Mouse (Mus musculus): ENCODE results near the gene Slc24a5. TPM values are rescaled to one million over a fixed set of nuclear protein-coding genes. Genes with fewer than 3 reads are reported as not detected.

The Slc24a5 gene
- total RNA-seq, 2 experiments from 2014 or later, result 0.10 TPM; not detected in 1

DNA sequence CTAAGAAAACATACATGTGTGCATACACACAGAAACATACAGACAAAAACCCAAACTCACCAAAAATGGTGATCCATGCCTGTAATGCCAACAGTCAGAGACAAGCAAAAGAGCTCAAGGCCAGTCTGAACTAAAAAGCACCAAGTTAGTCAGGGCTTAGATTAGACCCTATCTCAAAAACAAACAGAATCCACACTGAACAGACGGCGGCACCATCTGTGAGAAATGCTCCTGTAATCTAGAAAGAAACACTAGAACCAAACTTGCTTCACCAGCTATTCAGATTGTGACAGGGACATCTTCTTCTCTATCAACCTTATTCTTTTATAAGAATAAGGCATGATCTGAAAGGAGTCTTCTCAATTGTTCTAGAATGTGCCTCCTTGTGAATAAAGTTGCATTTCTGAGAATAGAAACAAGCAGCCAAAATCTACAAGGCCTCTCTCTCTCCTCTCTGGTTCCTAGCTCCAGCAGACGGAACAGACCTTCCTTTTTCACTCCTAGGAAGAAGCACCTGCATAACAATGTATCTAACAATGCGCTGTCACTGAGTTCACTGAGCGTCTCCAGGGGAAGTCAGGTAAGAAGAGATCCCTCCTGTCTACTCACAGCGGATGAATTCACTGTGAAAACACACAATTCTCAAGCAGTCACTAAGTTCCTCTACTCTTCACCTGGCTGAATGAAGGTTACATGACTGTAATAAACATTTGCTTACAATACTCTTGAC, 51.6 kb downstream of the Slc24a5 start:
- no peak for ATAC-seq (replicated peaks; ENCODE audit: poor library complexity, severe bottlenecking)

DNA sequence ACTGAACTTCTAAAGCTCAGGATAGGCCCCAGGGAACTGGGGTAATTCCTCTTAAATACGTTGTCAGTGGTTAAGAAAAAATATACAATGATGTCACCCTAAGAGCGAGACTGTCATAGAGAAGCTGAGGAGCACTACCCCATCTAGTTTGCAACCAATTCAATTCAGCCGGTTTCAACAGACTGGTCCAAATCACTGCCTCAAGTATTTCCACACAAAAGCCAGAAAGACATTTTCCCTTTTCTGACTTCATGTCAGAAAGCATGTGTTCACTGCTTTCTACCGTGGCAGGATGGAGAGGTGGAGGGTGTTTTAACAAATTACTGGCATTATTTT, 54.3 kb downstream of the Slc24a5 start:
- ATAC-seq (replicated peaks; ENCODE audit: poor library complexity, severe bottlenecking), result peak; percentile 64

DNA sequence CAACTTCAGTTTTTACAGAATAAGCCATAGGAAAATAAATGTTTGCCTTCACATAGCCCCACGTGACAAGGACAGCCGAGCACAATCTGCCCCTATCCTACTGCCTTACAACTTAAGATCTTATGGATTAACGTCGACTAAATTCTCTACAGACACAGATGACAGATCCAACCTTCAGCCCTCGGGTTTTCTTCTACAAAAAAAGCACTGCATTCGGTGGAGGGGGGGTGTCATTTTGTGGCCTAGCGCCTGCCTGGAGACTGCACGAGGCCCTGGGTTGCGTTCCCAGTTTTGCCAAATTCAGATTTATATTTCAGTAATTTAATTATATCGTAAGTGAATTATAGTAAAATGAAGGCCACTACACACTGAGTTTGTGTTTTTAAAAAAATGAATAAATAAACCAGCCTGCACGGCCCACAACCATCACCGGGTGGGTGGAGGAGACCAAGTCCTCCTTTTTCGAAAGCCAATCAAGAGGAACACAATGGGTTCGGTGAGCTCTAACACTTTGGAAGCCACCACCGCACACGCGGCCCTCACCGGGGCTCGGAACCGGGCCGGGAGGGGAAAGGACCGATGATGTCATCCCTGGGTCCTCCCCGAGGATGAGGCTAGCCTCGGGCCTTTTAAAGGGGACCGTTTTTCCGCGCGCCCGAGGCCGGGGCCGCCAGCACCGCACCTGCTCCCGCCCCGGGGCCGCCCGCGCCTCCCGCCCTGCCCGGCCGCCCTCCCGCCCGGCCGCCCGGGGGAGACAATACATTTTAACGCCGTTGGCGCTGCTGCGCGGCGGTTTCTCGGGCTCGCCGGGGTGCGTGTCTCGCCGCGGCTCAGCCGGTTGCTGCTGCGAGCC, 54.9 kb downstream of the Slc24a5 start:
- ATAC-seq (replicated peaks; ENCODE audit: poor library complexity, severe bottlenecking), result peak; percentile 34

DNA sequence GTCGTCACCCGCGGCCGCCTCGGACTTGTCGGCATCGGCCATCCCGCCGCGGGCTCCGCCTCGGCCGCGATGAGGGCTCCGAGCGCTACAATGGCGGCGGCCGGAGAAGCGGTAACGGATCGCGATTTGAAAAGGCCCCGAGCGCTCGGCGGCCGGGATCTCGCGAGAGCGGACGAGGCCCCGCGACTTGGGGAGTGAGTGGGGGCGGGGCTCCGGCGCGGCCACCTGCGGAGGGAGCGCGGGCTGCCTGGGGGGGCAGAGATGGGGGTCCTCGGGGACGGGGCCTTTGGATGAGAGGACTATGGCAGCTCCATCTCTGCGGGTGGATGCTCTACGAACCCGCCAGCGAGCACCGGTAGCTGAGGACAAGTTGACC, 55.5 kb downstream of the Slc24a5 start, which contains the start of gene Myef2:
TSS of gene Myef2 (minus strand) at position 185 of the 376 bp plus-strand sequence.
- ATAC-seq (replicated peaks; ENCODE audit: poor library complexity, severe bottlenecking), result peak; percentile 91

DNA sequence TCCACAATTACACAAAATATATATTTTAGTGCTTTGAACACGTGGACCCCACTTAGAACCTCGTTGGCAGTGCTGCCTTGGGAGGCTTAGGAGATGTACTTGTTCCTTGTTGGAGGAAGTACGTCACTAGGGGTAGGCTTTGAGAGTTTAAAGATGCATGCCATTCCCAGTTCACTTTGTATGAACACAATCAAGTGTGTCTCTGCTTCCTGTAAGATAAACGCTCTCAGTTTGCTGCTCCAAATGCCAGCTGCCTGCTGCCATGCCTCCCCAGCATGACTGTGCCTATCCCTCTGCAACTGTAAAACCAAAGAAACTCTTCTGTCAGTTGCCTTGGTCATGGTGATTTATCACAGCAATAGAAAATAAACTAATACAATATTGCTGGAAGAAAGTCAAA, 57.9 kb downstream of the Slc24a5 start:
- no peak for ATAC-seq (replicated peaks; ENCODE audit: poor library complexity, severe bottlenecking)

DNA sequence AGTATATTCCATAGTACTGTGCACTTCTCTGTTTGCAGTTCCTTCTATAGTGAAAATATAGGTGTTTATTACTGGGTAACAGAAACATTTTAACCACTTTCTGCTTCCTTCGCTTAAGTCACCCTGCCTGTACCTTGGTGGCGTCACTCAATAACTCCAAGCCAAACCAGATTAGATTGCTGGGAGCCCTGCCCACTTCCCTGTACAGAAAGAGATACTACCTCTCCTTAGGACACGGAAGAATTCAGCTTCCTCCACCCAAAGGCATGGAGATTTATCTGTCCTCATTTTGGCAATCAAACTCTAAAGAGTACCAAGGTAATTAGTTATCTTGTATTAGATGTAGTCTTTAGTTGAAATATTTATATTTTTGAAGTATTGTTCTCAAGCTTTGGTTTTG, 58.9 kb downstream of the Slc24a5 start:
- no peak for ATAC-seq (replicated peaks; ENCODE audit: poor library complexity, severe bottlenecking)

DNA sequence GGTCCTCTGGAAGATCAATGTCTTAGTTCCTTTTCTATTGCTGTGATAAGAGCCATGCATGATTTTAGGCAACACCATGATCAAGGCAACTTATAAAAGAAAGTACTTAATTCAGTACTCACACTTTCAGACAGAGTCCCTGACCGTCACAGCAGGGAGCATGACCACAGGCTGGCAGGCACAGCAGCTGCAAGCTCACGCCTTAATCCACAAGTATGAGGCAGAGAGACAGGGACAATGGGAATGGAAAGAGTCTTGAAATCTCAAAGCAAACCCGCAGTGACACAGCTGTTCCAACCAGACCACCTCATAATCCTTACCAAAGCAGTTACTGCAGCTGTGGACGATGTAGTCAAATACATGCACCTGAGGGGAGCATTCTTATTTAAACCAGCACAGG, 66.2 kb downstream of the Slc24a5 start:
- ATAC-seq (replicated peaks; ENCODE audit: poor library complexity, severe bottlenecking), result no peak

DNA sequence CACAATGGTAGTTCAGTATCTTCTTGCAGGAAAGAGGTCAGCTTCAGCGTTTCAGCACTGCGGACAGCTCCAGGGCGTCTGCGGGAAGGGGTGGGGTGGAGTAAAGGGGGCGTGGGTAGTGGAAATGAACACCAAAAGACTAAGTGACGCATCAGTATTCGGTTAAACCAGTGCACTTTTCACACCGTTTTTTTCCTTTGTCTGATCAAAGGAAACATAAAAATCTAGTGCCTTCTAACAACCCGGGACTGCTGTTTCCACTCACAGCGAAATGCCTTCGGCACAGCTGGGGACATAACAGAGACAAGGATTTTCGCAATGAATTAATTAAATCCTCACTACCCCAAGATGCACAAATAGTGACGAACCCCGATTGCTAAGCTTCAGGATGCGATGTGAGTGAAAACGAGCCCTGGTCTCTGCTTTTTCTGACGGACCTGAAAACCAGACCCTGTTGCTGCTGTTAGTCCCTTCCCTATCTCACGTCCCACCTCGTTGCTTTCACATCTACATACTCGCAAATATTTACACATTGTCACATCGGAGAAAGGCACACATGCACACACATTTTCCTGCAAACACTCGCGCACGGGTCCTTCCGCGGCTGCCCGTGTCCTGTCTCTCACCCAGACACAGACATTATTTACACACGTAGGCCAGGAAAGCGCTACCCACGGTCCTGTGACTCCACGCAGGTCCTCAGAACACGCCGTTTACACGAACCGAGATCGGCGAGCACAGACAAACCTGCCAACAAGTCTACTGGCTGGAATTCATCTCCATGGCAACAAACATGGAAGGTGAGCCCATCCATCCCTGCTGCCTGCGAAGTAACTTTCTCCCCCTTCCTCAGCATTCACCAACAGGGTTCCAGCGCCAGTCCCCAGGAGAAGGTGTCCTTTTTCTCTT, 68.2 kb downstream of the Slc24a5 start, which contains the start of gene Ctxn2:
TSS of gene Ctxn2 (plus strand) at position 790 of the 909 bp plus-strand sequence.
- ATAC-seq (replicated peaks; ENCODE audit: poor library complexity, severe bottlenecking), result peak; percentile 99

DNA sequence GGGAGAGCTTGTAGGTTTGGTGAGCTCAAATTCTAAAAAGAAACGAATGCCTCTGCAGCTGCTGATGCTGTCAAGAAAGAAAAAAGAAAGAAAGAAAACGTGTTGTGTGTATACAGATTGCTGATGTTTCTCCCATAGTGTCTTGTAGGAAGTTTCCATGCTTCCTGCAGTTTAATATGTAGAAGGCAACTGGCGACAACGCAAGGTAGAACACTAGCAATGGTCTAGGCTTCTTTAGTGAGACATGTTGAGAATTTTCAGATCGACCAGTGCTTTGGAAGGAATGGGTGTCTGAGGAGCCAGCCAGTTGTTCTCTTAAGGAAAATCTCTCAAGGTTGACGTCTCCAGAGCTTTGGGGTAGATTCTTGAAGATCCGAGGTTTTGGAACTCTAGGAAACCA, 68.9 kb downstream of the Slc24a5 start:
- ATAC-seq (replicated peaks; ENCODE audit: poor library complexity, severe bottlenecking), result no peak

Other genes with a start within 250 kb of the Slc24a5 start
- gene Myef2, start 55.5 kb downstream of the Slc24a5 start, total RNA-seq (2014; fragmentation: Nextera tagmentation), result 14.4 and 22.0 TPM in 2 replicates
- gene Myef2, start 55.5 kb downstream of the Slc24a5 start, total RNA-seq (2017), result 30.2 and 43.0 TPM in 2 replicates
- gene Ctxn2, start 68.6 kb downstream of the Slc24a5 start, total RNA-seq (2014; fragmentation: Nextera tagmentation), result not detected in 2 replicates
- not detected in 2 replicates for gene Ctxn2, start 68.6 kb downstream of the Slc24a5 start, total RNA-seq (2017)
- gene Slc12a1, start 84.4 kb downstream of the Slc24a5 start, total RNA-seq (2014; fragmentation: Nextera tagmentation), result not detected in 2 replicates
- not detected in 2 replicates for gene Slc12a1, start 84.4 kb downstream of the Slc24a5 start, total RNA-seq (2017)
- 295 and 300 TPM in 2 replicates for gene Dut, start 179.1 kb downstream of the Slc24a5 start, total RNA-seq (2014; fragmentation: Nextera tagmentation)
- gene Dut, start 179.1 kb downstream of the Slc24a5 start, total RNA-seq (2017), result 188 and 215 TPM in 2 replicates